Mouse (Mus musculus) C2C12 (cell line): ENCODE measurements around the gene Gm21985.

ENCODE experiments used
- CEBPB ChIP-seq: IDR thresholded peaks from one replicate; pipeline ENCODE4 v1.6.1; 2011; ENCODE audit warnings: low read depth, mild to moderate bottlenecking, control low read depth, moderate library complexity
- CTCF ChIP-seq: IDR thresholded peaks from one replicate; pipeline ENCODE4 v1.5.1; 2011; ENCODE audit not compliant: control insufficient read depth, insufficient read depth, insufficient read length
- MAX ChIP-seq: IDR thresholded peaks from one replicate; pipeline ENCODE4 v1.6.1; 2011; ENCODE audit warnings: mild to moderate bottlenecking, control low read depth
- MYOD1 ChIP-seq: IDR thresholded peaks from one replicate; pipeline ENCODE4 v1.6.1; 2011; ENCODE audit warnings: low read depth; ENCODE audit not compliant: control insufficient read depth, insufficient read length
- USF1 ChIP-seq: IDR thresholded peaks from one replicate; pipeline ENCODE4 v1.6.1; 2011; ENCODE audit warnings: low read depth, mild to moderate bottlenecking, control low read depth, moderate library complexity

- TF ChIP-seq CTCF (no peak), MAX (no peak), USF1 (no peak), MYOD1 (no peak), CEBPB (no peak)
Observed at GRCm38 (mm10) chr2:112390843-112391242, 124.7 kb downstream of the Gm21985 start.
